Mouse (Mus musculus): ENCODE measurements around the gene Tacstd2.
"Not testable (repeated sequence)": the region's sequence is repeated elsewhere in the genome, so short reads cannot be mapped to it uniquely, and the experiment has no call there.

Tacstd2 gene

DNA sequence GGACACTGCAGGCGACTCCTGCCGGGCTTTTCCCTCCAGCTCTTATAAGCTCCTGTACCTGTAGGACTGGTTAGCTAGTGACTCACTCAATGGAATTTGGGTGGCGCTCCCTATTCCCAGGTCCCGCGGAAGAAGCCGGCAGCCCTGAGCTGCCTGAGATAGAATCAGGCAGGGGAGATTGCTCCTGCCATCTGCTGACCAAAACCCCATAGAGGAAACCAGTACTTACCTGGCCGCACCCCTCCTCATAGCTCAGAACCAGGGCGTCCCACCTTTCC, at the start of gene Tacstd2:
Gene Tacstd2 (minus strand): TSS at position 20 of the 278 bp plus-strand sequence.
- no peak for DNase-seq (ENCODE audit: low spot score in 2 of 2)

DNA sequence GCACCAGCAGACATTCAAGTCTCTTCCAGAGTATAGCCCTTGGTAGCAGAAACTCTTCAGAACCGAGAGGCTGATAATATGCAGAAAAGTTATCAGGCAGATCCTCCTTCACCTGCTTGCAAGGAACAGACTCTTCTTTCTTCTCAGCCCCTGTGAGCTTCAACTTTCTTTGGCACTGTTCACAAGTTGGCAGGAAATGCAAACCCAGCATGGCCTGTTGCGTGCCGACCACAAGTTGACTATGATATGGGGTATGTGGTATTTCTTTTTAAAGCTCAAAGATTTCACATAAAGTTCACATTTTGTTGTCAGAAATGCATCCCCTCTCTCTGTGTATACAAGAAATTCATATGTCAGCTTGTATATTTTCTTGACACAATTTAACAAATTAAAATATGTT, 30.7 kb upstream of the Tacstd2 start:
- DNase-seq (ENCODE audit: low spot score in 2 of 2): no peak

DNA sequence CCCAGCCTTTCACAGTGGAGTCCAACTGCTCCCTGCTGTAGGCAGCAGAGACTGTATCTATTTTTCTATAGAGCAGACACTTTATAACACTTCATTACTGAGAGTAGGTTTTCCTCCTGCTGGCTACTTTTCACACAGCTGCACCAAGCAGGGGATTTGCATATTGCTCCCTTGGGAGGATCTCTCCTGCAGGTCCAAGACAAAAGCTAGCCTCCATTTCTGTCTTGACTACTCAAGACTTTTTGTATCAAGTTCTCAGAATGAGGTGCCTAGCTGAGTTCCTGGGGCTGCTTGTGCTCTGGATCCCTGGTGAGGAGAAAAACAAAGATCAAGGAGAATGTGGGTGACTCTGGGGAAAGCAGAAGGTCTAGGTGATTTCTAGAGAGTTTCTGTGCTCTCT, 19.8 kb upstream of the Tacstd2 start:
- DNase-seq (ENCODE audit: low spot score in 2 of 2): no peak

DNA sequence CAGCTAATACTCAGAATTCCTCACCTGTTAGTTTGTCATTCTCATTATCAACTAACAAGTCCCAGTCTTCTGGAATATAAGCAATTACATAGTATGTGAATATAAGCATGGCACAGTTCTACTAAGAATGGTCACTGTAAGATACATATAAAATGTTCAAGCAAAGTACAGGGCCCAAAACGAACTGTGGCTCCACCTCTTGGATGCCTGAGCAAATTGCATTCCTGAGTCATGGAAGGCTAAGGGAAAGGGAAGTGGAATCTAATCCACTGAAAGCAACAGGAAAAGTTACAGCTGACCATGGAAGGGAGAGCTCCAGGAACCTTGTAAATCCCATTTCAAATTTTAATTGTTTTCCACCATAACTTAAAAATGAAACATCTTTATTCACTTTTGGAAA, 14.0 kb upstream of the Tacstd2 start:
- DNase-seq (ENCODE audit: low spot score in 2 of 2): no peak

DNA sequence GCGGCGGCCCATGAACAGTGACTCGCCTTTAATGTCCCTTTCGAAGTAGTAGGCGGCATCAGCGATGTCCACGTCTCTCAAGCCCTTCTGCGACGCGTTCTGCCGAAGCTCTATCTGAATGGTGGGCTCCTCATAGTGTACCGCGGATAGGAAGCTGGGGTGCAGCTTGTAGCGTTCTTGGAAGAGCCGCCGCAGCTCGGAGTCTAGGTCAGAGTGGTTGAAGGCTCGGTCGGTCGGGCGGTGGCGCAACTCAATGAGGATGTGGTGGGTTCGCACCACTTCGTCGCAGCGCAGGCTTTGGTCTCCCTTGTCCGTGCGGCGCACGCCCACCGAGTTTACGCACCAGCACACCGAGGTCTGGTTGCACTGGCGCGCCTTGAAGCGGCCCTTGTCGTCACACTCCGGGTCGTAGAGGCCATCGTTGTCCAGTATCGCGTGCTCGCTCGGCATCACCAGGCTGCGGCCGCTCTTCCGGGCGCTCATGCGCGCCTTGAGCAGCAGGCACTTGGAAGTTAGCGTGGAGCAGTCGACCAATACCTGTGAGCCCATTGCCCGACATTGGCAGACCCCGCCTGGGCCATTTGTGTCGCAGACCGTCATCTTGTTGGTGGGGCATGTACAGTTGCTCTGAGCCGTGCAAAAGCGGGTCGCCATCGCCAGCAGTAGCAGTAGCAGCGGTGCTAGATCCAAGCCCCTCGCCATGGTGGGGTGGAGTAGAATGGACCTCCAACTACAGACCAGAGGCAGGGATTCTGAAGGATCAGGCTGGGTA, 405 bp downstream of the Tacstd2 start:
- DNase-seq (ENCODE audit: low spot score in 2 of 2): no peak

DNA sequence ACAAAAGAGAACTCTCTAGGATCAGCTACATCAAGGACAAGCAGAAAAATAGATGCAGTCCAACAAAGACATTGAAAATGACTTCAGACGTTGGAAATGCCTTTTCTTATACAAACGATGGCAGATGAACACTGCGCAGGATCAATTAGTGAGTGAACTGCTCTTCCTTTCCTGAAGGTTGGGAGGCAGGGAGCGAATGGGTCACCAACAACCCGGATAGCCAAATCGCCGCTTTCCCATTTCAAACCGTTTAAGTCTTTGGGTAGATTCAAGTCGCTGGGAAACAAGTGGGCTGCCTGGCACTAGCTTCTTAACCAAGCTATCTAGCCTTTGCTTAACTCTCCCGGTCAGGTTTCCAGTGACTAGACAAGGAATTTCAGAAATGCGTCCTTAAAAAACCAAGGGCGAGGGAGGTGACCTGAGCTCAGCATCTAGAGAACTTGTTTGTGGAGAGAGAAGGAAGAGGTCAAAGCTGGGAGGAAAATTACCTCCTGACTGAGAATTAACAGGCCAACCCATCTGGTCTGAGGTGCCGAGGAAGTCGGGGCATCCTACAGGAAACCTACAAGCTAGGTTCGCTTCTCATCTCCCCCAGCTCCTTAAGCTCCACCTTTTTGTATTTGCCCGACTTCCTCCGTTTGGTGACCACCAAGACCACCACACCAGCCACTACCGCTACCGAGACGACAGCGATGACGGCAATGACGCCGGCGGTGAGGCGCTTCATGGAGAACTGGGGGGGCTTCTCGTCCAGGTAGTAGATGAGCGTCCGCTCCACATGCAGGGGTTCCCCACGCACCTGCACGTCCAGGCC, 1.2 kb downstream of the Tacstd2 start:
- DNase-seq (ENCODE audit: low spot score in 2 of 2): no peak

DNA sequence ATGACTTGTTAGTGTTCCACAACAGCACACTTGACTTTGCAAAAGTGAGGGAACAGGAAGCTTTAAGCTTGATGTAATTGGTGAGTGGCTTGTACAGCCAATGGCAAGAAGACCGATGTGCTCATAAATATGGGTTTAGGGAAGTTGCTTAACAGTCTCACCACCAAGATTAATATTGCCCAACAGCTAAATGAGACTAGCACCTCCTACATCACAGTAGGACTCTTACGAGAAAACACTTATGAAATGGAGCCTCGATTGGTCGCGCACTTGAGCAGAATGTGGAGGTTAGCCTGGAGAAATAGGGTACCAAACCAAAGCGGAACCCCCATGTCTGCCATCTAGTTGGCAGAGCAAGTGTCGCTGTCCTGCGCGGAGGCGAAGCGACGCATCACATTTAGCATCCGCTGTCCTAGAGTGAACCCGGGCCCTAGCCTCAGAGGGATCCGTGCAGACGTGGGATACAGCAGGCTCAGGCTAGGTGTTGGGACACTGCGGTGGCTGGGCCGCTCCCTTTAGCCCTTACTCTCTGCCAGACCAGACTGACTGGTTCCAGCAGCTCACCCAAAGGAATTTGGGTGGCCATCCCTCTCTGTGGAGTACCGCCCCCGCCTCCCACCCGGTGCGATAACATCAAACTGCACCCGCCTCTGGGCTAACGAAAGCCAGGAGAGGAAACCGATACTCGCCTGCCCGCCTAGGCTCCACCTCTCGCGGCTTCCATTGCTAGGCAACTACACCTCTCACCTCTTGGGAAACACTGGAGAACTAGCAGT, 2.7 kb downstream of the Tacstd2 start:
- peak in 1 of 2 experiments; percentile 7 for DNase-seq (ENCODE audit: low spot score in 2 of 2)

DNA sequence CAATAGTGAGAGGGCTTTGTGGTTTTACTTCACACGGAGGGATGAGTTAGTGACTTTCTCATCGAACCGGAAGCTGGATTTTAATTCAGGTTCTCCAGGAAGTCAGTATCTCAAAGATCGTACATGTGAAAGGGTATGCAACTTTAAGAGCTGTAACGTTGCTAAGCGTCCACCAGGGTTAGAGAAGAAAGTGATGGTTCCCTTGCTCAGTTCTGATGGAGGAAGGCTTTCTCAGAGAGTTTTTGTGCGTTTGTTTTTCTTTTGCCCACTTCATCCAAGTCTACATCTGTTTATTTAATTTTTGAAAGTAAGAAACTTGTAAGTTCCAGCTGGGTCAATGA, 3.8 kb downstream of the Tacstd2 start:
- DNase-seq (ENCODE audit: low spot score in 2 of 2): no peak

DNA sequence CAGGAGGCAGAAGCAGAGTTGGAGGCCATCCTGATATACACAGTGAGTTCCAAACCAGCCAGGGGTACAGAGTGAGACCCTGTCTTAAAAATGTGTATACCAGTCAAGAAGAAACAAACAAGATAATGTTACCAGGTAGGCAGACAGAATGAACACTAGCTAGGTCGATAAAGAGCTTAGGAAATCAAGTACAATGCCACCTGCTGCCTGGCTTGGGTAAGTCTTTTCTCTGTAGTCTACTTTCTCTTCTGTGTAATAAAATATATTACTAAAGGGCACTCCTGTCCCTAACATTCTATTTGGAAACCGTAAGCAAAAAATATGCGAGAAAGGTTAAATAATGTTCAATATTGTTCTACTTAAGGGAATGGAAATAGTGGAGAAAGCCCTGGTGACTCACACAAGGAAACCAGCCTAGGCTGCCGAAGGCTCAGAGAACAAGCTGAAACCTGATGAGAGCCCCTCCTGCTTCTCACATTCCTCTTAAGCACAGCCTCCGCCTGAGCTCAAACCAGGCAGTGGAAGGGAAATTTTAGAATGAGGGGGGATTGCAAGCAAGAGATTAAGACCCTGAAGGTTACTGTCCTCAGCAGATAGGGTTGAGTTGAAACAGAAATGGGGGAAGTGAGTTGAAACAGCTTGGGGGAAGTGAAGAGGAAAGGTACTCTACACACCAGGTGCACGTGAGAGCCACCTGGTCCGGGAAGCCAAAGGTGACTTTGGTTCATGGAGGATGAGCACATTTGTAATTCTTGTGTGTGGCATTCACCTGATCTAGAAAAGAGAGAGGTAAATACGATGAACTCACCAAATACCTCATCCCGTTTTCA, 4.4 kb downstream of the Tacstd2 start:
- no peak for DNase-seq (ENCODE audit: low spot score in 2 of 2)

DNA sequence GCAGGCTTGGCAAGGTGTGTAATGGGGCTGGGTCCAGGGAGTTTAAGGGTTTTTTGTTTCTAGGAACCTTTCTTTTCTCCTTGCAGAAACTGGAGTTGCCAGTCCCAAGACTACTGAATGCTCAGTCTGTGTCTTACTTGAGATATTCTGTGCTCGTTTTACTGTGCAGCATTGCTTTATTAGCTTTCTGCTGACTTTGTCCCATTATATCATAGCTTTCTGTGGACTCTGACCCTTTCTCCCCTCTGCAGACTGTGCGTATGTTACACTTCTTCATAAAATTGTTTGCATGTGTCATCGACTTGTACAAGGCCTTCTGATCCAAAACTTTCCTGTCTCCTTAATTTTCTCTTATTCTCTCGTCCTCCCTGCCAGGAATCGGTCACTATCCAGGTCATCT, 9.2 kb downstream of the Tacstd2 start:
- DNase-seq (ENCODE audit: low spot score in 2 of 2): no peak

DNA sequence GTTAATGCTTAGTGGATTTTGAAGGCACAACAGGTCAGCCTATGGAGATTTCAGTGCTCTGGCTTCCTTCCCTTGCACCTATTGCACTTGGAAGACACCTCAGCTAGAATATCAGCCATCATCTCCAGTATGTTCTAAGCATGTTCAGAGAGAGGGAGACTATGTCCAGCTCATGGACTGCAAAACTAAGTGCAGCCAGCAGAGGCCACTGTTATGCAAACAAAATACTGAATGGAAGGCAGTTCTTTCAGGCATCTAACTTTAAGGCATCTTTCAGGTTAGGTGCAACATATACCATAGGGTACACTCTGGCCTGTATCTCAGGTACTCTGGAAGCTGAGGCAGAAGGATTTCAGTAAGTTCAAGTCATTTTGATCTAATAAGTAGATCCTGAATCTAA, 24.8 kb downstream of the Tacstd2 start:
- peak in 1 of 2 experiments; percentile 31 for DNase-seq (ENCODE audit: low spot score in 2 of 2)

DNA sequence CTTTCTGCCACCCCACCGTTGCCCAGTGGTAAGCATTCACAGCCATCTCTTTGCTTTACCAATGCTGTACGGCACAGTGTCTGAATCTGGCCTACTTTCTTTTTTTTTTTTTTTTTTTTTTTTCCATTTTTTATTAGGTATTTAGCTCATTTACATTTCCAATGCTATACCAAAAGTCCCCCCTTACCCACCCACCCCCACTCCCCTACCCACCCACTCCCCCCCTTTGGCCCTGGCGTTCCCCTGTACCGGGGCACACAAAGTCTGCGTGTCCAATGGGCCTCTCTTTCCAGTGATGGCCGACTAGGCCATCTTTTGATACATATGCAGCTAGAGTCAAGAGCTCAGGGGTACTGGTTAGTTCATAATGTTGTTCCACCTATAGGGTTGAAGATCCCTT, 33.7 kb downstream of the Tacstd2 start:
- DNase-seq (ENCODE audit: low spot score in 2 of 2): not testable (repeated sequence)

DNA sequence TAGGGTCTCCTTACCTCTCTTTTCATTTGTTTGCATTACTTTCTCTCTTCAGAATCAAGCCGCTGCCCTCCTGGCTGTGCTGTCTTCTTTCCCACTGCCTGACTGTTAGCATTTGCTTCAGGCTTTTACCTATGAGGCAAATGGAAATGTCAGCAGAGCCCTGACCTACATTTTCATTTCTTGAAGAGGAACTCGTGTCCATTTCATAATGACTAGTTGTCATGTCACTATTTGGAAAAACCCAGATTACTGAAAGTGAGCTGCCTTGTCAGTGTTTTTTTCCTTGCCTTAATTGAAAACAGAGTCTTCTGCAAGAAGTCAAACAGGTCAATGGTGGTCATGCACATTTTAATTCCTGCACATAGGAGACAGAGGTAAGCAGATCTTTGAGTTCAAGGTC, 43.8 kb downstream of the Tacstd2 start, which contains the start of gene Il23r:
Gene Il23r (minus strand): TSS at position 101 of the 400 bp plus-strand sequence.
- no peak for DNase-seq (ENCODE audit: low spot score in 2 of 2)
